Mouse (Mus musculus): Measurements from ENCODE around the gene Mast3.

Mast3 gene

DNA sequence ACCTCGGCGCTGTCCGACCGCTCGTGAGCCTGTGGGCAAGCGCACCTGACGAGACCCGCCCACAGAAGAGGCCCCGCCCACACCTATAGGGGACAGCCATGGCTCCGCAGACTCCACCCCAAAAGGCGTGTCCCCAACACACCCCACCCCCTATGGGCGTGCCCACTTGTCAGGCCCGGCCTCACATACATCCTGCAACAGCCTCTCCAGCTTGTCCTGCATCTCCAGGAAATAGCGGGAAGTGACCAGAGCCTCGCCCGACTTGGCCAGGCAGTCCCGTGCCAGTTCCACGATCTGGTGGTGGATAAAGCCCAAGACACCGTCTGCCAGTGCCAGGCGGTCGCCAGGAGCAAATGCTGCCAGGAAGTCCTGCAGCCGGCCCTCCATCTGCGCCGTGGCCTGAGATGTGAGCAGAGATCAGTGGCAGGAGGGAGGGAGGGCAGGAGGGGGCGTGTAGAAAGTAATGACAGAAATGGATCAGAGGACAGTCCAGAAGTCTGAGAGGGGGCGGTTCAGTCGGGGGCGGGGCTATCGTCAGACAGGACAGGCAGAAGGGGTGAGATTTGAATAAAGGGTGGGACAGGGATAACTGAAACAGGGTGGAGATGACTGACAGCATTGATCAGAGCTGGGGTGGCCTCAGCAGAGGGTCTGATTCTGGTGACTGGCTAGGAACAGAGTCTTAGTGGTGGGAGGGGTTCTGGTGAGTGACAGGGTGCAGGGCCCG is 16.8 kb downstream of the Mast3 start:
- peaks cover 29% of the 10 kb centered on the region for H3K36me3 ChIP-seq (ENCODE audit: control insufficient read depth, insufficient read depth, low read length, poor library complexity, severe bottlenecking)
- DNase-seq (ENCODE audit: low read depth, low spot score), result no peak

DNA sequence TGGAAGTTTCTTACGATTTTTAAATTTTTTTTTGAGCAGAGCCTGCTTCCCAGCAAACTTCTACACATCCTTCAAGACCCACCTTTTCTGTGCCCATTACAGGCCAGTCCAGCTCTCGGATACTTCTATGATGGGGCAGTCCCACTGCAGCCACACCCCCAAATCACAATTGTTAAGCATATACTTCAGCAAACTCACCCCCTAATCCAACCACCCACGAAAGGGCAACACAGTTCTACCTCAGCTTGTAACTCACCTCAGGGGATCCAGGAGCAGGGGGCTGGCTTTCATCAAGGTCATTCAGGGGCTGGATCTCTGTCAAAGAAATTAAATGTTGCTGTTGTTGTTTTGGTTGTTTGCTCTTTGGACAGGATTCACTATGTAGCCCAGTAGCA is 17.8 kb downstream of the Mast3 start:
- Histone ChIP-seq H3K36me3 (ENCODE audit: control insufficient read depth, insufficient read depth, low read length, poor library complexity, severe bottlenecking) (peaks cover 30% of the 10 kb centered on the region), H3K27me3 (ENCODE audit: control insufficient read depth, insufficient read depth, low read length, poor library complexity, severe bottlenecking) (no peaks in the 10 kb centered on the region)
- DNase-seq (ENCODE audit: low read depth, low spot score), result no peak

More for the DNA sequence above, 16.8 kb downstream of the Mast3 start:
- H3K27me3 ChIP-seq (ENCODE audit: control insufficient read depth, insufficient read depth, low read length, poor library complexity, severe bottlenecking), result no peaks in the 10 kb centered on the region

DNA sequence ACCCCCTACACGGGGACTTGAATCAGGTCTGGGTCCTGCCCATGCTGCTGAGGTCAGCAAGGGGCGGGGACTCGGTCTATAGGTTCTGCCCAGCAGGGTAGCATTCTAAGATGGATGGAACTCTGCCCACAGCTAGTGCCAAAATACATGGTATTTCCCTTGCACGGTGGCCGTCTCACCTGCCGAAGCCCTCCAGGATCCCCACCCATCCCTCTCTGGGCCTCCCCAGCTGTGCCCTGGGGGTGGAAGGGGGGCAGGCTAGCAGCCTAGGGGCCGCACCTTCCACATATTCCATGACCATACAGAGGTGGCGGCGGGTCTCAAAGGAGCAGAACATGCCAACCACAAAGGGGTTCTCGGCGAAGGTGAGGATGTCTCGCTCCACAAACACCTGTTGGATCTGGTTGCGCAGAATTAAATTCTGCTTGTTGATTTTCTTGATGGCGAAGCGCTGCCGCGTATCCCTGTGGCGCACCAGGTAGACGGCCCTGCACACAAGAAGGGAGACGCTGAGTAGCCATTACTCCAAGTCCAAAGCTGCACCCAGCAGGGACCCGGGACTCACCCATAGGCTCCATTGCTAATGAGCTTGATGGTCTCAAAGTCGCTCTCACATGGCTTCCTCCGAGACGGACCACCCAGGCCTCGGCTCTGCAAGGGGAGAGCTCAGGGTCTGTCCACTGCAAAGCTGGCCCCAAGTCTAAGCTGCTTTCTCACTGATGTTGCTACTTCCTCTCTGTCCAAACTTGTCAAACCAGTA is 18.4 kb downstream of the Mast3 start:
- Histone ChIP-seq H3K27me3 (ENCODE audit: control insufficient read depth, insufficient read depth, low read length, poor library complexity, severe bottlenecking) (no peaks in the 10 kb centered on the region), H3K36me3 (ENCODE audit: control insufficient read depth, insufficient read depth, low read length, poor library complexity, severe bottlenecking) (peaks cover 34% of the 10 kb centered on the region)
- DNase-seq (ENCODE audit: low read depth, low spot score), result no peak

DNA sequence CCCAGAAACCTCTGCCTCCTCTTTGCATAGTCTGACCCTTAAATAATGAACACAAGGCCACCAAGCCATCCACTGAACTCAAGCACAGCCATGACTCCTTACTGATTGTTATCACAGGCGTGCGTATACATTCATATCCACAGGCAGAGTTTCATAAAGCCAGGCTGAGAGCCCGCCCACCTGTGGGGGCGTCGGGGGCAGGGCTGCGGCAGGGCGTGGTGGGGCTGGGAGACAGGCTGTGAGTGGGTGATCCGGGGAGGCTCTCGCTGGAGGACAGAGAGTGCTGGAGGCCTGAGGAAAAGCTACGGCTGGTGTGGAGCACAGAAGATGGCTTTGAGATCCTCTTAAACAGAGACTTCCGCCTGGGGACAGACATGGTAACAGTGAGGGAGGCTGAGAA is 24.8 kb downstream of the Mast3 start:
- H3K36me3 ChIP-seq (ENCODE audit: control insufficient read depth, insufficient read depth, low read length, poor library complexity, severe bottlenecking), result peaks cover 28% of the 10 kb centered on the region
- DNase-seq (ENCODE audit: low read depth, low spot score), result no peak

DNA sequence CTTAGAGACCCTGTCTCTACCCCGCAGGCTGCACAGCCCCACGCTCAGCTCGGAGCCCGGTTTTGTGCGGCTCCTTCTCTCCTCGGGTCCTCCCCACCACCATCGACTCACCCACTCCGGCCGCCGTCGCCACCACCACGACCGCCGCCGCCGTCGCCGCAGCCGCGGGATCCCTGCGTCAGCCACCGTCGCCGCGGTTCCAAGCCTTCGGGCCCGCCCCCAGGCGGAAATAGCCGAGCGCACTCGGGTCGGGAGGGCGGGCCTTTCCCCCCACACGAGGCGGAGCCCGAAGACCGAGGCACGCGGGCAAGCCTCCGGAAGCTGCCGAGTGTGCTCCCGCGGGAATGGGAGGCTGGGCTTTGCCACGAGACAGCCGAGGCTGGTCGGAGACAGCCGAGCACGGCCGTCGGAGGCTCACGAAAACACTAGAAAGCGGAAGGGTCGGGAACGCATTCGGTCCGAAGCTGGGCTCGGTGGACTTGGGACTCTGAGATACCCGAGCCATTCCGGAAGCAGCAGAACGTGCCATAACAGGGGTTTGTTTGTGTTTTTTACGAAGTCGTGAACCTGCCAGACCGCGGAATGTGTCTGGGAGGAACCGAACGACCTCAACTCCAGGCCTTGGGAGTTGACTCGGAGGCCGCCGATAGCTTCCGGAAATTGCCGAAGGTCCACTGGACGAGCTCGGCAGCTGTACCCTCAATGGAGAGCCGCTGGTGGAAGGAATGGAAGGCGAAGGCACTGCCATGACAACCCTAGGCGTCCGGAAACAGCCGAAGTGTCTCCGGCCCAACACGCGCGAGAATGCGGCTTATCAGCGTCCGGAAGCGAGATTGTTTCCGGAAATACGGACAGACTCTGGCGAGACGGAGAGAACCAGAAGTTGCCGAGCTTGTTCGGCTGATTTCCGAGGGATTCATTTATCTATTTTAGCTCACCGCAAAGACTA is 28.1 kb downstream of the Mast3 start, which contains the start of gene Pik3r2:
Gene Pik3r2, minus strand, starts transcription at position 218 of the 949 bp plus-strand sequence.
- H3K27me3 ChIP-seq (ENCODE audit: control insufficient read depth, insufficient read depth, low read length, poor library complexity, severe bottlenecking), result no peaks in the 10 kb centered on the region
- DNase-seq (ENCODE audit: low read depth, low spot score), result peak; percentile 98
- H3K36me3 ChIP-seq (ENCODE audit: control insufficient read depth, insufficient read depth, low read length, poor library complexity, severe bottlenecking), result peaks cover 16% of the 10 kb centered on the region

More for the DNA sequence above, 24.8 kb downstream of the Mast3 start:
- H3K27me3 ChIP-seq (ENCODE audit: control insufficient read depth, insufficient read depth, low read length, poor library complexity, severe bottlenecking), result no peaks in the 10 kb centered on the region

DNA sequence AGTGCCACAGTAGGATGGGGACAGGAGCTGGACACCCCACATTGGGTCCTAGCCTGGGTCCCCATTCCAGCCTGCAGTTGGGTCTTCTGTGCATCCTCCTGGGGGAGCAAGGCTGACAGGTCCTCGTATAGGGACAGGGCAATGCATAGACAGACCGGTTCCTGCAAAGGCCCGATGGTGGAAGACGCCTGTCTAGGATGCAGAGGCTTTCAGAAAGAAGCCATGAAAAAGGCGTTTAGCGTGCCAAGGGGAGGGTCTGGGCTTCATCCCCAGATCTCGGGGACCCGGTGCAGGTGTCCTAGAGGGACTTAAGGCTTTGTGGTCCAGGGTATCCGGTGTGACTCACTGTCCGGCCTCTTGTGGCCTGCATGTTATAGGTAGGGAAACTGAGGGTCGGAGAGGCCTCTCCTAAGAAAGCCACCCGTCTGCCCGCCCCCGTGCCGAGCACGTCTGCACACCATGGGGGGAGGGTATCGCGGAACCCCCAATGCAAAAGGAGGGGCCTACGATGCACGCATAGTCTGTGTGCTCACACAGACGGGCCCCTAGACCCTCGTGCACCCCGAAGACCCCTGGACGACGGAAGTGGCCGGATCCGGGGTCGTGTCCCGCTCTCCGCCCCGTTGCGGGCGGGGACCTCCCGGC is 28.9 kb downstream of the Mast3 start:
- peak; percentile 33 for DNase-seq (ENCODE audit: low read depth, low spot score)

DNA sequence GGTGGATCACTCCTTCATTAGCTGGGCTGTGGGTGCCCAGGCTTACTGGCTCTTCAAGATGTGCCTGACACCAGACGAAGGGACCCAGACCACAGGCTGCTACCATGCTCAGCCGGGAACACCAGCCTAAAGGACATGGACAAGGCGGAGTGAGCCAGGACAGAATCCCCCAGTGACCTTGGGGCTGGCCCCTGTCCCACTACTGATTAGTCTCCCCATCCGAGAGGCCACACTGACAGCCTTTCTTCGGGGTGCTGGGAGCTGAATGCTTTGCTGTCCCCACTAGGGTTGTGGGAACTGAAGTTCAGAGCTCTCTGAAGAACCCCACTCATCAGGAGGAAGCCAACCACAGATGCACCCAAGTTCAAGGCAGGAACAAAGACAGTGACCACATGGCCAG is 29.6 kb downstream of the Mast3 start:
- Histone ChIP-seq H3K27me3 (ENCODE audit: control insufficient read depth, insufficient read depth, low read length, poor library complexity, severe bottlenecking) (no peaks in the 10 kb centered on the region), H3K36me3 (ENCODE audit: control insufficient read depth, insufficient read depth, low read length, poor library complexity, severe bottlenecking) (peaks cover 5% of the 10 kb centered on the region; the same call in 1 of the 2 replicates)
- DNase-seq (ENCODE audit: low read depth, low spot score), result no peak

More for the DNA sequence above, 28.9 kb downstream of the Mast3 start:
- Histone ChIP-seq H3K36me3 (ENCODE audit: control insufficient read depth, insufficient read depth, low read length, poor library complexity, severe bottlenecking) (peaks cover 11% of the 10 kb centered on the region; the same call in 1 of the 2 replicates), H3K27me3 (ENCODE audit: control insufficient read depth, insufficient read depth, low read length, poor library complexity, severe bottlenecking) (no peaks in the 10 kb centered on the region)

DNA sequence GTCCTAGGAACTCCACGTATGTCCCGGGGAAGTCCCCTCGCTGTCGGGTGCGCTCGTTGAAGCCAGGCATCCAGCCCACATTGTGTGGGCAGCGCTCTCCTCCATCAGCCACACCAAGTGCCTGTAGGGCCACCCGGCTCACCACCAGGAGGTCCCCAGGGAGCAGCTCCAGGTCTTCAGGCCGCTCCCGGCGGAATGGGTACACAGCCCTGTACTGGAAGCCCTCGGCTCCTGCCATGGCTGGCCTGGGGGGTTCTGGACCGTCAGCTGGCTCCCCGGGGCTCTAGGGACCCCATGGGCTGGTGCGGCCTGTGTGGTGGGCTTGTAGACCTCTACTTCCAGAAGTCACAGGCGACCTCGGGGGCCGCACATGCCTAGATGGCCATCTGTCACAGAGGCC is 30.1 kb downstream of the Mast3 start:
- Histone ChIP-seq H3K27me3 (ENCODE audit: control insufficient read depth, insufficient read depth, low read length, poor library complexity, severe bottlenecking) (no peaks in the 10 kb centered on the region), H3K36me3 (ENCODE audit: control insufficient read depth, insufficient read depth, low read length, poor library complexity, severe bottlenecking) (0 out of 2 replicates have a peak, but pooled peaks cover 3% of the 10 kb centered on the region)
- DNase-seq (ENCODE audit: low read depth, low spot score), result no peak

DNA sequence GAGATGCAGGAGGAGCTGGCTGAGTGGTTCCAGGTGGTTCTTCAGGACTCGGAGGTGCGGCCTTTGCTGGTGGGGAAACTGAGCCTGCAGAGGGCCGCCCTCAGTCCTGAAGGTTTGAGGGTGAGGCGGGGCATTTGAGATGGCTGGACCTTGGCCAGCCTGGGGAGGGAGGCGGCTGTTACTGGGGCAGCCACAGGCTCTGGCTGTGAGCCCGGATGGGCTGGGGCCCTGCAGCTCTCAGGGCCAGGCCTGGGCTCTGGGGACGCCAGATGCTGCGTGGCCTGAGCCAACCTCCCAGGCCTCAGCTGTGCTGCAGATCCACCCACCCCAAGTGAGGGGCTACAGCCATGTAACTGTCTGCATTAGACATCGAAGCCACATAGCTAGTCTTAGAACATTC is 31.0 kb downstream of the Mast3 start:
- H3K27me3 ChIP-seq (ENCODE audit: control insufficient read depth, insufficient read depth, low read length, poor library complexity, severe bottlenecking), result no peaks in the 10 kb centered on the region
- H3K36me3 ChIP-seq (ENCODE audit: control insufficient read depth, insufficient read depth, low read length, poor library complexity, severe bottlenecking), result no peaks in the 10 kb centered on the region; the same call in 1 of the 2 replicates
- no peak for DNase-seq (ENCODE audit: low read depth, low spot score)

DNA sequence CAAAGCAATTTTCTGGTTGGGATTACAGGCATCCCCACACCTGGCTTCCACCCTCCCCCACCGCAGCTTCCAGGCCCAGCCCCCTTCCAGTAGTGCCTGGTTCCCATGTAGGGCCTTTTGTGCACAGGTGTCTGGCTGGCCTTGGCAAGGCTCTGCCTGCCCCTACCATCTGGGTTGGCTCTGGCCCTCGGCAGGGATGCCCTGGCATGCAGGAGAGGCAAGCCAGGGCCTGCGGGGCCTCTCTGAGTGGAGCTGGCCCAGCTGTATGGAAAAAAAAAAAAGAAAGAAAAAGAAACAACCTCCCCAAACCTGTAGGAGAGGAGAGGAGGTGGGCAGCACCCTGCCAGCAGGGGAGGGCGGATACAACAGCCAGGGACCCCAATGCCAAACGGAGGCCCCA is 31.4 kb downstream of the Mast3 start:
- H3K27me3 ChIP-seq (ENCODE audit: control insufficient read depth, insufficient read depth, low read length, poor library complexity, severe bottlenecking), result no peaks in the 10 kb centered on the region
- no peaks in the 10 kb centered on the region; the same call in 1 of the 2 replicates for H3K36me3 ChIP-seq (ENCODE audit: control insufficient read depth, insufficient read depth, low read length, poor library complexity, severe bottlenecking)
- no peak for DNase-seq (ENCODE audit: low read depth, low spot score)

DNA sequence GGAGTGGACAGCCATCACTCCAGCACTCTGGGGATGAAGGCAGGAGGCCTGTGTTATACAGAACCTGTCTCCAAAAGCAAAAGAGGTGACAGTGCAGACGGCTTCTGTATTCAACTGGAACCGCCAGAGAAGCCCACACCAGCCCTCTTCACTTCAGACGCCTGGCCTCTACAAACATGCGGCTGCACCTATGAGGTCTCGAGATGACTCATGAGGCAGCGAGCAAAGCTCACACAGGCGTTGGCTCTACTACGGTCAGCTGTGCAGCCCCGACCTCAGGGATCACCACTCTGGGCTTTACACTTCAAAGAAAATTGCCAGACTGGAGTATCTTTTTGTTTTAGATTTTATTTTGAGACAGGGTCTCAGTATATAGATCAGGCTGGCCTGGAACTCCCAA is 32.0 kb downstream of the Mast3 start:
- DNase-seq (ENCODE audit: low read depth, low spot score), result no peak
- Histone ChIP-seq H3K36me3 (ENCODE audit: control insufficient read depth, insufficient read depth, low read length, poor library complexity, severe bottlenecking) (no peaks in the 10 kb centered on the region; the same call in 1 of the 2 replicates), H3K27me3 (ENCODE audit: control insufficient read depth, insufficient read depth, low read length, poor library complexity, severe bottlenecking) (no peaks in the 10 kb centered on the region)

DNA sequence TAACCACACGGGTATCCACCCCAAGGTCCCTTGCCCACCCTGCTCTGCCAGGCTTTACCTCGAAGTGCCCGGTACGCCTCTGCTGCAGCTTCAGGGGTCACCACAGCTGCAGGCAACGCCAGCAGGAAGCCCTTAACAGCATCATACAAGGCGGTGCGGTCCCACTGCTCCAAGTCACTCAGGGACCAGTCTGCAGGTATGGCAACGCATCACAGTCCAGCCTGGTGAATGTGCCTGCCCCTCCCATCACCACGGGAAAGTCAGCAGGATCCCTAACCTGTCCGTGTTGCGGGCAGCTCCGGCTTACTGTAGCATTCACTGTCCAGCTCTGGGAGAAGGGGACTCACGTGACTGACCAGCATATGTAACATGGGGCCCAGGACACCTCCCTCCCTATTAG is 32.8 kb downstream of the Mast3 start:
- no peak for DNase-seq (ENCODE audit: low read depth, low spot score)
- H3K36me3 ChIP-seq (ENCODE audit: control insufficient read depth, insufficient read depth, low read length, poor library complexity, severe bottlenecking), result no peaks in the 10 kb centered on the region; the same call in 1 of the 2 replicates
- no peaks in the 10 kb centered on the region for H3K27me3 ChIP-seq (ENCODE audit: control insufficient read depth, insufficient read depth, low read length, poor library complexity, severe bottlenecking)

DNA sequence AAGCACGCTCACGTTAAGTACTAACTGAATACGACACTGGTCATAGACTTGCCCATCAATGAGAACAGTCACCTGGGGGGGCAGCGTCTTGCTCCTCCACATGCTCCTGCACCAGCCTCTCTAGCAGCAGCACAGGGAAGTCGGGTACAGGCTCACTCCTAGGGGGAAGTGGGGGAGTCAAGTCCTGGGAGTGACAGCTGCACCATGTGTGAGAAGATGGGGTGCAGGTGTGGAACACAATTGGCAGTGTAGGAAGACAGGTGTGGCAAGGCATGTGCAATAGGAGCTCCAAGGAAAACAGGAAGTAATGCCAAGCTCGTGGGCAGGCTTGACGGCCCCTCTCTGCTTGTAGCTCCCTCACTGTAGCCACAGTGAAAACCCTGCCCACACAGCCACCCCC is 33.6 kb downstream of the Mast3 start:
- DNase-seq (ENCODE audit: low read depth, low spot score), result no peak
- Histone ChIP-seq H3K27me3 (ENCODE audit: control insufficient read depth, insufficient read depth, low read length, poor library complexity, severe bottlenecking) (no peaks in the 10 kb centered on the region), H3K36me3 (ENCODE audit: control insufficient read depth, insufficient read depth, low read length, poor library complexity, severe bottlenecking) (no peaks in the 10 kb centered on the region; the same call in 1 of the 2 replicates)

DNA sequence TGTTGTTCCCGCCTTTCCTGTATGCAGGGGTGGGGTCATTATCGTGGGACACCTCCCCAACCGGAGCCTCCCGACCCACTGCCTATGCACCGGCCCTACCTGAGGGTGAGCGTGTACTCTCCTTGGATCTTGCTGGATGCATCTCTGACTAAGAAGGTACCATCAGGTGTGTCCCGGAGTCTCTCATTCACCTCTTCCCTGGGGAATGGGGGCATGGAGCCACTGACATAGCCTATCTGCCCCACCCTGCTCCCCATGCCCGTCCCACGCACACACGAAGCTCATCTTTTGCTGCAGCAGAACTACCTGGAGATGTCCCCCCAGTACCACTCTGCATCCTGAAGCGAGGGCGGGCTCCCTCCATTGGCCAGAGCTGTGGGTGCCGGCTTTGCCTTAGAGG is 34.1 kb downstream of the Mast3 start:
- H3K36me3 ChIP-seq (ENCODE audit: control insufficient read depth, insufficient read depth, low read length, poor library complexity, severe bottlenecking), result no peaks in the 10 kb centered on the region; the same call in 1 of the 2 replicates
- H3K27me3 ChIP-seq (ENCODE audit: control insufficient read depth, insufficient read depth, low read length, poor library complexity, severe bottlenecking), result no peaks in the 10 kb centered on the region
- no peak for DNase-seq (ENCODE audit: low read depth, low spot score)

Measured in splenic B cell, adult 2 months (primary cell).